Mouse (Mus musculus) thymus, postnatal 4 days (tissue): Measurements from ENCODE around the gene Cacna1h.

Experiments
- DNase-seq: peaks from one replicate; pipeline ENCODE4 v3.0.0; 2021

Cacna1h gene

DNA sequence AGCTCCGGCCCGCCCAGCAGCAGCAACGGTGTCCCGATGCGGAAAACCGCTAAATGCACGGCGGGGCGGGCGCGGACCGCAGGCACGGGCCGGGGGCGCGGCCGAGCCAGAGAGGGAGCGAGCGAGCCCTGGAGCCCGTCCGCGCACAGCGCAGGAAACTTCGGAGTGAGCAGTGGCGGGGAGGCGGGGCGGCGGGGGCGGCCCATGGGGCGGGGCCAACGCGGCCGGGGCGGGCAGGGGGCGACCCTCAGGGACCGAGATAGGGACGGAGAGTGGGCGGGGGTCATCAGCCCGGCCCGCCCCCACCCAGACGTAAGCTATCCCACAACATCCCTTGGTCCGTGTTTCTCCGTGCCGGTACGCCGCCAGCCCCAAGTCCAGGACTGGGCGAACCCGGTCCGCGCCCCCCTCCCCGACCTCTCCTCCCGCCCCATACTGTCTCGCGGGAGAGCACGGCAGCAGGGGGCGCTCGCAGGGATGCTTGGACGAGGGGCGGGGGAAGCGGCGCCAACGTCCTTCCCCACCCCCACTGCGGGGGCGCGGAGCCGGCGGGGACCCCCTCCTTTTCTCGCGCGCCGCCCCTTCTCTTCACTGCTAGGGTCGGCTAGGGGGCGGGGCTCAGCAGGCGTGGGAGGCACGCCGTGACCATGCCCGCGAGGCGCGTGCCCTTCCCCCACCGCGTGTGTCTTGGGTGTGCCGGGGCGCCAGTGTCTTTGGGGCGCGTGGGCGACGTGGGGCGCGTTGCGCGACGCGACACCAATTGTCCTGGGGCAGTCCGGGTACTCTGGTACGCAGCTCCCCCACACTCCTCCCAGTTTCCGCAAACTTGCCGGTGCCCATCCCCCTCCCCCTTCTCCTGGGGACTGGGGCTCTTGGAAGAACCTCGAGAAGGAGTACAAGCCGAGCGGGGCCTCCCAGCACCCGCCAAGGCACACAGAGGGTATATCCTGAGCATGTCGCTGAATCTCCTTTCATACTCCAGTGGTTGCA is at the start of gene Cacna1h:
Cacna1h (minus strand) TSS at position 167 of the 990 bp plus-strand sequence.
- peak; percentile 66 for DNase-seq

- DNase-seq, result no peak
Observed at GRCm38 (mm10) chr17:25482092-25482491, 48.5 kb upstream of the Cacna1h start.

DNA sequence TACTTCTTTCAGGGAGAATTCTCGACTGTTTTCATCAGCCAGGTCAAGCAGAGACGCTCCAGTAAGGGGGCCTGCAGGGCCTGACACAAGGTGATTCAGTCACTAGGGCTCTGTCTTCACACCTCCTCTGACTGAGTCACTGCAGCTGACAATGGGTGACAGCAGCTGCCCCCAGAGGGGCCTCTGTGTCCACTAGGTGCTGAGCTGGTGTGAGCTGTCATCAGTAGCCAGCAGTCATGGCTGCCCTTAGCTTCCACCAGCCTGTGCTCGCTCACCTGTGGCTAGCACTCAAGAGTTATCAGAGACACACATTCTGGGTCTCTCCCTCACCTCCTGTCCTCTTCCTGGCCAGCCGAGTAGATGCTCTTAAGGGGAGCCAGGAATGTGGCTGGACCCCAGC is 47.2 kb upstream of the Cacna1h start:
- DNase-seq, result no peak

GRCm38 (mm10) chr17:25480152-25480551 is 46.6 kb upstream of the Cacna1h start:
- no peak for DNase-seq

GRCm38 (mm10) chr17:25475946-25476744 is 42.6 kb upstream of the Cacna1h start:
- DNase-seq, result peak; percentile 61

DNA sequence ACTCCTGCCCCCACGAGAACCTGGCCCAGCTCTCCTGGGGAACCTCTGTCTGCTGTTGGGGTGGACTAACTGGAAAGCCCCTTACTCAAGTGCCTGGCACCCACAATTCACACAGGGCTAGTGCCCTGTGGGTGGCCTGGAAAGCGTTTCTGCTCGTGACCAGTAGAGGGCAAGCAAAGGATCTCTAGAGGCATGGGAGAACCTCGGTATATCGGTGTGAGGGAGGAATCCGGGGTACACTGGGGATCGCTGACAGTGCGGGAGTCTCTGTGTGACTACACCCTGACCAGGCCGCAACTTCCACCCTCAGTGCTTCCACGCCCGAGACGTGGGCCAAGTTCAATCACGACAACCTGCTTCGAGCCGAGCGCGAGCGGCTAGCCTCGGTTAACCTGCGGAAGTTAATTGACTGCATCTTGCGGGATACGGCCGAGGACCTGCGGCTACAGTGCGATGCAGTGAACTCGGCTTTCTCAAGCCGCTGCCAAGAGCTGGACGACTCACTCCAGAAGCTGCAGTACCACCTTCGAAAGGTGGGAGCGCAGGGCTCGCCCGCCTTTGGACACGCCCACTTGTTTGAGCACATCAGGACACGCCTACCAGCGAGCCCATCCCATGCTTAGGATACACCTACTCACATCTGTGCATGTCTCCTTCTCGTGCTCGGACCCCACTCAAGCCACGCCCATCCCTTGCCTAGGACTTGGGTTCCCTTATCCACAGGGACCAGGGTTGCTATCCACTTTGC is 40.9 kb upstream of the Cacna1h start:
- DNase-seq, result peak; percentile 82

GRCm38 (mm10) chr17:25472044-25472443 is 38.5 kb upstream of the Cacna1h start:
- DNase-seq, result no peak

DNA sequence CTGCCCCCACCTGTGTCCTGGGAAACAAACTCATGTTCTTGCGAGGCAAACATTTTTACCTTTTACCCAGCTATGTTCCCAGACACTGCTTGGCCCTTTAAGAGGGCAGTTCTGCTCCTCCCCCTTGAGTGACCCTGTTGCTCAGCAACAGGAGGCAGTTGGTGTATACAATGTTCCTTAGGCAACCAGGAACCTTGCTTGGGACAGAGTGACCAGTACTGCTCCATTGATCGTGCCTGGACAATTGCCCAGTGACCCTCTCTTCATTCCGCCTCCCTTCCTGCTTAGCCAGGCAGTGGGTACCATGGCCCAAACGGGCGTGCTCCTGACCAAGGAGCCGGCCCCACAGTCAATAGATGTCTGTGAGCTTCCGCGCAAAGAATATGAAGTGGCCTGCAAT is 37.8 kb upstream of the Cacna1h start:
- no peak for DNase-seq

- DNase-seq, result peak; percentile 47
Observed at GRCm38 (mm10) chr17:25469798-25470197, 36.2 kb upstream of the Cacna1h start.

DNA sequence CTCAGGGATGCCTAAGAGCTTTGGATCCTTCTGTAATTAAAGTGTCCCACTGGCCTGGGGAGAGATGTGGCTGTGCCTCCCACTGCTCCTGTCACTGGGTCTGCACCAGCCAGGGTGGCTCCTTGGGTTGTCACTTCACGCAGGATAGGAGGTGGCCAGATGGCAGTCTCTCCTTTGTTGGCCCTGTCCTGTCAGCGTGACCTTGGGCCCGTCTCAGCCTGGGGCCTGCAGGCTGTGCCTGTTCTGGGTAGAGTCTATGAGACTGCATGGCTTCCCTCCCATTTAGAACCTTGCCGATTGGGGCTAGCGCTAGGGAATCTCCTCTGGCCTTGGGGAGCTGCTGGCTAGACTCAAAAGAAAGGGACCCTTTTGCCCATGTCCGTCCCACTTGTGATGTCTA is 34.7 kb upstream of the Cacna1h start:
- DNase-seq, result no peak

- no peak for DNase-seq
Observed at GRCm38 (mm10) chr17:25467781-25468180, 34.2 kb upstream of the Cacna1h start.

GRCm38 (mm10) chr17:25466257-25466656 is 32.7 kb upstream of the Cacna1h start:
- DNase-seq, result no peak

GRCm38 (mm10) chr17:25464091-25464490 is 30.5 kb upstream of the Cacna1h start:
- no peak for DNase-seq

- DNase-seq, result no peak
Observed at GRCm38 (mm10) chr17:25463326-25463945, 29.9 kb upstream of the Cacna1h start.

GRCm38 (mm10) chr17:25462236-25462875 is 28.8 kb upstream of the Cacna1h start:
- DNase-seq, result no peak

DNA sequence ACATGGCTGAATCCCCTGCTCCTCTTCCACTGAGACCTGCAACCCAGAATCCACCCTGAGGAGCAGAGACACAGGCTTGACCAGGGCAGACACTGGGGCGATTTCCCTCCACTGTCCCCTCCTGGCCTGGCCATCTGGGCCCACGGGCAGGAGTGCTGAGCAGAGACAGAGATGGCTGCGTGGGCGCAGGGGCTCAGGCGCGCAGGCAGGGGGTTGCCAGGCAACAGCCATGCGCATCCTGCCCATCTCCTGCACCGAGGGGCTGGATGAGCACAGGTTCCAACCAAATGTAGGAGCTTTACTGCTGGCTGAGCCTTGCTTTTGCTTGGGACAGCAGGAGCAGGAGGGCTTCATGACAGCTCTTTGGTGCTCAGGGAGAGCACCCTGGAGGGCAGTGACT is 23.0 kb upstream of the Cacna1h start:
- no peak for DNase-seq

DNA sequence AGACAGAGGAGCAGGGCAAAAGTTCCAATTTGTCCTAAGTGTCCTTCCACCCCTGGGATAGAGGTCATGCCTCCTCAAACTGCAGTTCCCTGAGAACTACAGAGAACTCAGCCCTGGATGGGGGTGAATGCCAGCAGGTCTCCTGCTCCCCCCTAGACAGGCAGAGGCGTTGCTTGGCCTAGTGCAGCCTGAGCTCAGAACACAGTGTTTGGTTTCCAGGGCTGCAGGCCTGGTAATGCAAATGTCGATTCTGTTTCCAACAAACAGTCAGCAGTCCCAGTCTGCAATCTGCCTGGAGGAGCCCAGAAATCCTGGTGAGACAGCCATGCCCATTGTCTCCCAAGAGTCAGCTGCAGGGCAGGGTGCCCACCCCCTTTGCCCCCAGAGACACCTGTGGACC is 20.7 kb upstream of the Cacna1h start, which contains the start of gene Tekt4:
Tekt4 (plus strand) TSS at position 344 of the 400 bp plus-strand sequence.
- no peak for DNase-seq

- DNase-seq, result no peak
Observed at GRCm38 (mm10) chr17:25452246-25452965, 18.8 kb upstream of the Cacna1h start.

GRCm38 (mm10) chr17:25450329-25450728 is 16.7 kb upstream of the Cacna1h start:
- no peak for DNase-seq

DNA sequence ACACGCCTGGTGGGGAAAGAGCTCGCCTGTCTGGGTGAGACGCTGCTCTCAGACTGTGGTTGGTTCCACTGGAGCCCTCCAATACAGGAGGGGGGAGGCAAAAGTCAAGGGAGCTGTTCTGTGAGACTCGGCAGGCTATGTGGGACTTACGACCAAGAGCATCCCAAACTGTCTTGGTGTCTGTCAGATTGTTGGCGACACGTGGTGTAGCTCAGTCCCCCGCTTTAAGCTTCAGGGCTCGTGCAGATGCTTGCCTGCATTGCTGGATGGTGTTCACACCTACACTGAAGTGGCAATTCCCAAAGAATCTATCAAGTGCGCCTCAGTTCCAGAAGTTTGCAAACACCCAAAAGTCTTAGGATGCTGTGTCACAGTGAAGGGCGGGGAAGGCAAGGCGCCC is 14.3 kb upstream of the Cacna1h start:
- DNase-seq, result no peak

DNA sequence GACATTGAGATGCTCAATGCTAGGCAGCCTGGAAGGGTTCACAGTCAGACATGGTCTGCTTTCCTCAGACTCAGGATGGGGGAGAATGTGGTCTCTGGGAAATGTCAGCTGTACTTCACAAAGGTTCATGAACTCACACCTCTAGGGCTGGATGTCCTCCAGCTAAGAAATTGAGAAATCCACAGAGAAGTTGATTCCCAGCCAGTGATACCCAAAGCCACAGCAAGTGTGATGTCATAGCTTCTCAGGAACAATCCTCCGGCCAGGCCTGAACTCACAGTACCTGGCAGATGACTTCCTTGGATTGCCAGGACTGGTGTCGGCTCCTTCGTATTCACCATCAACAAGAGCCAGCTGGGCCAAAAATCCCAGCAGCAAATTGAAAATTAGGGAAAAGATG is 12.3 kb upstream of the Cacna1h start:
- no peak for DNase-seq
